Mouse (Mus musculus) limb, embryonic 13.5 days (tissue): ENCODE data around the gene Epha10. TPM values are rescaled to one million over a fixed set of nuclear protein-coding genes. Genes with fewer than 3 reads are reported as not detected.

Experiments used
- ATAC-seq: fragments of 200-750 bp; cut with Nextera tagmentation; 2 replicates; pipeline ENCODE4 v1.8.0; 2017; ENCODE audit warnings: low read depth, moderate number of reproducible peaks, moderate TSS enrichment; ENCODE audit not compliant: low FRiP score
- H3K27ac ChIP-seq: fragments of 300-500 bp; sonication (generic); 2 replicates; pipeline ENCODE4 v1.5.1; 2015; ENCODE audit warnings: inconsistent platforms, mild to moderate bottlenecking, moderate library complexity
- H3K27me3 ChIP-seq: fragments of 300-500 bp; sonication (generic); 2 replicates; pipeline ENCODE4 v1.6.1; 2015; ENCODE audit warnings: mild to moderate bottlenecking, inconsistent platforms
- H3K36me3 ChIP-seq: fragments of 300-500 bp; sonication (generic); 2 replicates; pipeline ENCODE4 v1.6.1; 2015; ENCODE audit warnings: inconsistent platforms, mild to moderate bottlenecking, moderate library complexity
- H3K4me1 ChIP-seq: fragments of 300-500 bp; sonication (generic); 2 replicates; pipeline ENCODE4 v1.6.1; 2015; ENCODE audit warnings: inconsistent platforms
- H3K4me2 ChIP-seq: fragments of 300-500 bp; sonication (generic); replicated peaks from 2 replicates; pipeline ENCODE4 v1.6.1; 2015; ENCODE audit warnings: inconsistent platforms, mild to moderate bottlenecking, moderate library complexity
- H3K4me3 ChIP-seq: fragments of 300-500 bp; sonication (generic); 2 replicates; pipeline ENCODE4 v1.5.1; 2015; ENCODE audit warnings: moderate library complexity, mild to moderate bottlenecking, inconsistent platforms
- H3K9ac ChIP-seq: fragments of 300-500 bp; sonication (generic); 2 replicates; pipeline ENCODE4 v1.6.1; 2015; ENCODE audit warnings: mild to moderate bottlenecking, inconsistent platforms
- H3K9me3 ChIP-seq: fragments of 300-500 bp; sonication (generic); 2 replicates; pipeline ENCODE4 v1.6.1; 2016; ENCODE audit warnings: inconsistent platforms
- WGBS: fragments of 180-500 bp; shearing (Covaris S2); methylation state at CpG from one replicate; pipeline ENCODE4 v1.1.7; 2015; 5-methylcytosine and 5-hydroxymethylcytosine counted together
- polyA plus RNA-seq: library from polyadenylated mRNA; unstranded; fragments of >200 nt; fragmentation: Nextera tagmentation; extraction: Ambion mirVana; gene quantifications from 2 replicates; pipeline ENCODE4 v1.2.1, GENCODE M21; 2015

The Epha10 gene
- polyA plus RNA-seq, 1 experiment from 2014 or later: 0.17 TPM

GRCm38 (mm10) chr4:124860446-124860845 is 20.3 kb upstream of the Epha10 start:
- 16% methylated on average over 7 of the region's 7 CpGs for WGBS
- Histone ChIP-seq H3K27me3 (peaks cover 45% of the 10 kb centered on the region), H3K4me3 (no peak overlapping the region), H3K27ac (no peak overlapping the region), H3K9ac (no peak overlapping the region), H3K4me2 (no peak overlapping the region), H3K9me3 (no peaks in the 10 kb centered on the region), H3K4me1 (peaks cover 9% of the 10 kb centered on the region; the same call in 1 of the 2 replicates), H3K36me3 (peaks cover 18% of the 10 kb centered on the region)
- ATAC-seq: no peak

GRCm38 (mm10) chr4:124861283-124862188 is 19.2 kb upstream of the Epha10 start, which contains the start of gene Maneal:
Maneal (minus strand) TSS chr4:124862171.
- Histone ChIP-seq H3K9ac (peak within 1 kb of the TSS; percentile 62), H3K27ac (no peak within 1 kb of the TSS), H3K36me3 (peaks cover 7% of the 10 kb centered on the region), H3K4me2 (peak within 1 kb of the TSS; percentile 88), H3K4me3 (peak within 1 kb of the TSS; percentile 54), H3K27me3 (peaks cover 45% of the 10 kb centered on the region), H3K4me1 (peaks cover 9% of the 10 kb centered on the region; the same call in 1 of the 2 replicates), H3K9me3 (no peaks in the 10 kb centered on the region)
- ATAC-seq: peak; percentile 31; the same call in 1 of the 2 replicates
- 3% methylated on average over 53 of the region's 77 CpGs for WGBS

GRCm38 (mm10) chr4:124872719-124873118 is 8.0 kb upstream of the Epha10 start:
- no peak for ATAC-seq
- Histone ChIP-seq H3K36me3 (no peaks in the 10 kb centered on the region), H3K4me3 (no peak overlapping the region), H3K4me2 (no peak overlapping the region), H3K9ac (no peak overlapping the region), H3K4me1 (no peaks in the 10 kb centered on the region), H3K9me3 (peaks cover 4% of the 10 kb centered on the region; the same call in 1 of the 2 replicates), H3K27me3 (no peaks in the 10 kb centered on the region), H3K27ac (no peak overlapping the region)
- WGBS: 77% methylated on average over 1 of the region's 1 CpGs

GRCm38 (mm10) chr4:124881341-124881908 is 726 bp downstream of the Epha10 start:
- no peaks in the 10 kb centered on the region for H3K36me3 ChIP-seq
- H3K4me2 ChIP-seq: peak overlapping the region; percentile 63
- no peak overlapping the region for H3K9ac ChIP-seq
- peaks cover 15% of the 10 kb centered on the region for H3K4me1 ChIP-seq
- no peaks in the 10 kb centered on the region for H3K9me3 ChIP-seq
- no peak overlapping the region for H3K27ac ChIP-seq
- ATAC-seq: 0 out of 2 replicates have a peak, but pooled peaks have one; percentile 57
- H3K27me3 ChIP-seq: peaks cover 78% of the 10 kb centered on the region
- under 1% methylated on average over 37 of the region's 37 CpGs for WGBS
- peak overlapping the region; percentile 38 for H3K4me3 ChIP-seq

GRCm38 (mm10) chr4:124882151-124882729 is 1.5 kb downstream of the Epha10 start:
- Histone ChIP-seq H3K9ac (no peak overlapping the region), H3K4me2 (peak overlapping the region; percentile 63), H3K27ac (no peak overlapping the region), H3K4me3 (peak overlapping the region; percentile 38), H3K9me3 (no peaks in the 10 kb centered on the region), H3K36me3 (no peaks in the 10 kb centered on the region), H3K27me3 (peaks cover 85% of the 10 kb centered on the region), H3K4me1 (peaks cover 15% of the 10 kb centered on the region)
- ATAC-seq: no peak
- WGBS: 2% methylated on average over 37 of the region's 37 CpGs

GRCm38 (mm10) chr4:124888702-124889101 is 8.0 kb downstream of the Epha10 start:
- Histone ChIP-seq H3K36me3 (no peaks in the 10 kb centered on the region), H3K9me3 (no peaks in the 10 kb centered on the region), H3K4me1 (no peaks in the 10 kb centered on the region), H3K9ac (no peak overlapping the region), H3K27me3 (peaks cover 93% of the 10 kb centered on the region), H3K4me2 (no peak overlapping the region), H3K27ac (no peak overlapping the region), H3K4me3 (no peak overlapping the region)
- whole genome bisulfite sequencing: 71% methylated on average over 7 of the region's 7 CpGs
- no peak for ATAC-seq

- 94% methylated on average over 2 of the region's 2 CpGs for WGBS
- peaks cover 6% of the 10 kb centered on the region for H3K4me1 ChIP-seq
- H3K9ac ChIP-seq: no peak overlapping the region
- no peak overlapping the region for H3K4me2 ChIP-seq
- no peak for ATAC-seq
- no peaks in the 10 kb centered on the region for H3K9me3 ChIP-seq
- no peak overlapping the region for H3K4me3 ChIP-seq
- H3K27me3 ChIP-seq: peaks cover 93% of the 10 kb centered on the region
- no peaks in the 10 kb centered on the region for H3K36me3 ChIP-seq
- H3K27ac ChIP-seq: no peak overlapping the region
Observed at GRCm38 (mm10) chr4:124889935-124890334, 9.2 kb downstream of the Epha10 start.

- no peak overlapping the region for H3K4me2 ChIP-seq
Observed at GRCm38 (mm10) chr4:124890831-124891230, 10.1 kb downstream of the Epha10 start.

GRCm38 (mm10) chr4:124893769-124894168 is 13.1 kb downstream of the Epha10 start:
- Histone ChIP-seq H3K36me3 (no peaks in the 10 kb centered on the region), H3K27ac (no peak overlapping the region), H3K9ac (no peak overlapping the region), H3K9me3 (no peaks in the 10 kb centered on the region), H3K4me3 (no peak overlapping the region), H3K4me2 (no peak overlapping the region), H3K27me3 (peaks cover 92% of the 10 kb centered on the region), H3K4me1 (peaks cover 7% of the 10 kb centered on the region)
- no peak for ATAC-seq
- WGBS: 29% methylated on average over 6 of the region's 6 CpGs

More at GRCm38 (mm10) chr4:124890831-124891230, 10.1 kb downstream of the Epha10 start:
- H3K36me3 ChIP-seq: no peaks in the 10 kb centered on the region
- H3K27me3 ChIP-seq: peaks cover 93% of the 10 kb centered on the region
- no peak overlapping the region for H3K4me3 ChIP-seq
- H3K9ac ChIP-seq: no peak overlapping the region
- H3K27ac ChIP-seq: no peak overlapping the region
- WGBS: 40% methylated on average over 5 of the region's 5 CpGs
- no peak for ATAC-seq
- H3K9me3 ChIP-seq: no peaks in the 10 kb centered on the region
- H3K4me1 ChIP-seq: peaks cover 7% of the 10 kb centered on the region

GRCm38 (mm10) chr4:124894508-124895428 is 14.1 kb downstream of the Epha10 start:
- Histone ChIP-seq H3K9ac (peak overlapping the region; percentile 50; the same call in 1 of the 2 replicates), H3K9me3 (no peaks in the 10 kb centered on the region), H3K36me3 (no peaks in the 10 kb centered on the region), H3K4me3 (peak overlapping the region; percentile 44), H3K27me3 (peaks cover 91% of the 10 kb centered on the region), H3K4me1 (peaks cover 7% of the 10 kb centered on the region), H3K4me2 (peak overlapping the region; percentile 70), H3K27ac (no peak overlapping the region)
- WGBS: 2% methylated on average over 83 of the region's 83 CpGs
- no peak for ATAC-seq

GRCm38 (mm10) chr4:124898428-124898827 is 17.7 kb downstream of the Epha10 start:
- 64% methylated on average over 10 of the region's 10 CpGs for WGBS
- Histone ChIP-seq H3K4me1 (peaks cover 7% of the 10 kb centered on the region), H3K9ac (no peak overlapping the region), H3K4me2 (no peak overlapping the region), H3K36me3 (no peaks in the 10 kb centered on the region), H3K4me3 (no peak overlapping the region), H3K9me3 (no peaks in the 10 kb centered on the region), H3K27me3 (peaks cover 87% of the 10 kb centered on the region), H3K27ac (no peak overlapping the region)
- no peak; the same call in 1 of the 2 replicates for ATAC-seq
